In genomic region chr9:108517253-108517930, GRCm38 (mm10) we compare ENCODE assay signal across 1 mouse cellular context.
TF ChIP-seq lines count a peak whose summit lies in the region.

No protein-coding gene starts in this region.

TF ChIP-seq in MEL, 35 proteins besides CTCF, POLR2A, EP300 and RAD21 (continued from another document):
- TF ChIP-seq MYB (IDR thresholded peaks at IDR 0.05; ENCODE audit: low read depth, low read length) = no peak
- no peak for TF ChIP-seq ZC3H11A (IDR thresholded peaks at IDR 0.05; ENCODE audit: low read depth, low read length)
- peak; percentile 95 for TF ChIP-seq ZNF384 (IDR thresholded peaks at IDR 0.05; ENCODE audit: low read depth, low read length)
- TF ChIP-seq MAX (IDR thresholded peaks at IDR 0.05; ENCODE audit: low read length) = no peak
- TF ChIP-seq CHD2 (IDR thresholded peaks at IDR 0.05; ENCODE audit: low read length) = no peak
- TF ChIP-seq ZMIZ1 (IDR thresholded peaks at IDR 0.05; ENCODE audit: low read depth, low read length) = no peak
- no peak for TF ChIP-seq KAT2A (conservative IDR thresholded peaks at IDR 0.05; ENCODE audit: low read depth, low read length)
- no peak for TF ChIP-seq TBP (IDR thresholded peaks at IDR 0.05; ENCODE audit: low read depth, low read length)
- no peak for TF ChIP-seq UBTF (IDR thresholded peaks at IDR 0.05; ENCODE audit: borderline replicate concordance, insufficient read depth, low read depth, low read length)
- no peak for TF ChIP-seq MEF2A (IDR thresholded peaks at IDR 0.05; ENCODE audit: extremely low read depth, insufficient replicate concordance, low read depth, low read length, poor library complexity, severe bottlenecking)
